In genomic region chr2:72782355-72782754, GRCm38 (mm10) we compare ENCODE assay signal across 12 mouse cellular contexts.
DNase-seq lines count a peak whose midpoint lies in the region; ATAC-seq and TF ChIP-seq lines count a peak whose summit lies in the region.
"Had no signal": no experiment of that assay in that cellular context is flagged by ENCODE, and none has a peak within 500 bp of the region (broad histone marks: within the 10 kb centered on the region; RNA-seq: fewer than 3 reads in every experiment).

No protein-coding gene starts in this region.

- peak; percentile 17 for DNase-seq in forebrain, embryonic 14.5 days (ENCODE audit: low spot score)
- DNase-seq in layer of hippocampus, adult 2 months (ENCODE audit: low spot score in 2 of 2): no peak
- no peak for DNase-seq in layer of hippocampus, postnatal 36 days
- DNase-seq in limb, embryonic 14.5 days (ENCODE audit: low spot score): peak; percentile 23
- peak; percentile 27 for DNase-seq in lung, postnatal 4 days
- no peak for DNase-seq in adrenal gland, adult 18-20 months (ENCODE audit: low spot score in 2 of 2)
- DNase-seq: cerebellum, adult 18-20 months had no signal

- TF ChIP-seq CTCF in layer of hippocampus, adult 2 months (conservative IDR thresholded peaks at IDR 0.05): no peak

- no peak overlapping the region for H3K4me3 ChIP-seq in forebrain, embryonic 14.5 days (ENCODE audit: low read depth, low read length)
- no peak overlapping the region for H3K4me3 ChIP-seq in forebrain, embryonic 12.5 days (replicated peaks)
- no peak overlapping the region for H3K4me3 ChIP-seq in layer of hippocampus, adult 2 months
- H3K4me3 ChIP-seq in limb, embryonic 14.5 days (replicated peaks; ENCODE audit: low read length): no peak overlapping the region
- H3K4me3 ChIP-seq: heart, embryonic 12.5 days had no signal

- no peak for TF ChIP-seq POLR2A in limb, embryonic 14.5 days (IDR thresholded peaks at IDR 0.05; ENCODE audit: borderline replicate concordance, extremely low read depth, insufficient read depth, insufficient read length)

- H3K36me3 ChIP-seq in forebrain, embryonic 14.5 days (ENCODE audit: control insufficient read depth, insufficient read depth, low read length): no peaks in the 10 kb centered on the region
- H3K36me3 ChIP-seq in forebrain, embryonic 12.5 days (replicated peaks): no peaks in the 10 kb centered on the region
- no peaks in the 10 kb centered on the region for H3K36me3 ChIP-seq in limb, embryonic 14.5 days (ENCODE audit: control insufficient read depth, insufficient read depth, low read length)
- H3K36me3 ChIP-seq: heart, embryonic 12.5 days had no signal

- H3K9ac ChIP-seq in forebrain, embryonic 14.5 days (ENCODE audit: low read length): no peak overlapping the region
- no peak overlapping the region for H3K9ac ChIP-seq in forebrain, embryonic 12.5 days
- no peak overlapping the region for H3K9ac ChIP-seq in limb, embryonic 14.5 days (ENCODE audit: low read depth, low read length, severe bottlenecking)
- H3K9ac ChIP-seq: heart, embryonic 12.5 days; hindbrain, embryonic 14.5 days; liver, embryonic 14.5 days had no signal

- H3K4me2 ChIP-seq in forebrain, embryonic 14.5 days (ENCODE audit: low read length): no peak overlapping the region
- H3K4me2 ChIP-seq in forebrain, embryonic 12.5 days: no peak overlapping the region
- no peak overlapping the region for H3K4me2 ChIP-seq in limb, embryonic 14.5 days (replicated peaks; ENCODE audit: low read depth, low read length, severe bottlenecking)
- H3K4me2 ChIP-seq: heart, embryonic 12.5 days had no signal

- no peak overlapping the region for H3K27ac ChIP-seq in forebrain, embryonic 14.5 days (ENCODE audit: low read depth, low read length)
- no peak overlapping the region for H3K27ac ChIP-seq in forebrain, embryonic 12.5 days
- peak overlapping the region; percentile 80 for H3K27ac ChIP-seq in layer of hippocampus, adult 2 months
- H3K27ac ChIP-seq in limb, embryonic 14.5 days (replicated peaks; ENCODE audit: low read depth, low read length): no peak overlapping the region
- H3K27ac ChIP-seq: liver, embryonic 14.5 days had no signal

- ATAC-seq in forebrain, embryonic 14.5 days: peak; percentile 25; the same call in 1 of the 2 replicates
- no peak for ATAC-seq in forebrain, embryonic 12.5 days (ENCODE audit: low FRiP score)
- ATAC-seq in limb, embryonic 14.5 days (ENCODE audit: low FRiP score, low read depth): peak; percentile 57
- ATAC-seq in megakaryocyte, adult 5-6 weeks (ENCODE audit: poor library complexity, severe bottlenecking): no peak

- H3K9me3 ChIP-seq in forebrain, embryonic 14.5 days (replicated peaks; ENCODE audit: control insufficient read depth, low read length): no peaks in the 10 kb centered on the region
- H3K9me3 ChIP-seq in forebrain, embryonic 12.5 days: no peaks in the 10 kb centered on the region
- no peaks in the 10 kb centered on the region for H3K9me3 ChIP-seq in limb, embryonic 14.5 days (ENCODE audit: control insufficient read depth, low read length)

- peaks cover 5% of the 10 kb centered on the region; the same call in 1 of the 2 replicates for H3K4me1 ChIP-seq in forebrain, embryonic 14.5 days (ENCODE audit: control insufficient read depth, insufficient read depth, low read length)
- H3K4me1 ChIP-seq in forebrain, embryonic 12.5 days: peaks cover 17% of the 10 kb centered on the region
- peaks cover 33% of the 10 kb centered on the region for H3K4me1 ChIP-seq in limb, embryonic 14.5 days (ENCODE audit: control insufficient read depth, insufficient read depth, low read length)

- H3K27me3 ChIP-seq in forebrain, embryonic 14.5 days (replicated peaks; ENCODE audit: control insufficient read depth, insufficient read depth, low read length): no peaks in the 10 kb centered on the region
- no peaks in the 10 kb centered on the region for H3K27me3 ChIP-seq in forebrain, embryonic 12.5 days
- H3K27me3 ChIP-seq in limb, embryonic 14.5 days (ENCODE audit: control insufficient read depth, insufficient read depth, low read length): 0 out of 2 replicates have a peak, but pooled peaks cover 3% of the 10 kb centered on the region
- H3K27me3 ChIP-seq: heart, embryonic 12.5 days had no signal

- 51% methylated on average over 7 of the region's 7 CpGs for WGBS in forebrain, embryonic 14.5 days
- 58% methylated on average over 7 of the region's 7 CpGs for WGBS in forebrain, embryonic 12.5 days
- 24% methylated on average over 7 of the region's 7 CpGs for WGBS in limb, embryonic 14.5 days

Comparison
In these comparisons a context has a peak if more than half of its experiments do, and no peak if none do; other contexts are left out.
1. ATAC-seq: peak in forebrain, embryonic 14.5 days (single experiment) and limb, embryonic 14.5 days (single experiment); none in forebrain, embryonic 12.5 days (single experiment) and megakaryocyte, adult 5-6 weeks (single experiment).
2. DNase-seq: peak in forebrain, embryonic 14.5 days (single experiment), limb, embryonic 14.5 days (single experiment) and lung, postnatal 4 days (2 of 2); none in layer of hippocampus, adult 2 months (0 of 2), layer of hippocampus, postnatal 36 days (0 of 2) and adrenal gland, adult 18-20 months (0 of 2).